Mouse (Mus musculus) liver, postnatal 0 days (tissue): ENCODE measurements around the gene Rala.

Source experiments
- CTCF ChIP-seq: sonication (generic); IDR thresholded peaks from 2 replicates; pipeline ENCODE4 v1.5.1; 2016; ENCODE audit warnings: antibody characterized with exemption, low read depth
- EP300 ChIP-seq: IDR thresholded peaks from 2 replicates; pipeline ENCODE4 v1.6.1; 2016; ENCODE audit warnings: antibody characterized with exemption, low read depth, mild to moderate bottlenecking

DNA sequence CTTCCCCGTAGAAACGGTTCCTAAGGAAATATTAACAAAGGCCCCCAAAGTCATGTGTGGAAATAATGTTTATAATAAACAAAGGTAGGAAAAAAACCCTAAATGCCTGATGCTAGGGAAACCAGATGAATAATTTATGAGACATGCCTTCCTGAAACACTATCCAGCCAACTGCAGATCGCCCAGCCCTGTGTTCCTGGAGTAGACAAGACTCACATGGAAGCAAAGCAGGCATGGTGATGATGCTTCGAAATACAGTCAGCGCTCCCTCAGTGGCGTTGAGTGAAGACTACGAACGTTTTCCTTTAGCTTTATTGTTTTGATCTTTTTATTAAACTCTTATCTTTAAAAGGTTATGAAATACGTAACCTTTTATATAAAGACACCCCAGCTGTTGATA lies 87.0 kb downstream of the Rala start:
- TF ChIP-seq CTCF (no peak), EP300 (no peak)
